Mouse (Mus musculus) c-Kit-negative CD71-positive TER-119-positive erythroid progenitor cells, embryonic 14.5 days (primary cell): ENCODE data around the gene Tagln.

Experiments used
- DNase-seq: peaks from one replicate; pipeline ENCODE4 v3.0.0-alpha.2; 2013; ENCODE audit warnings: low read depth, low spot score

Gene Tagln

GRCm38 (mm10) chr9:45935628-45936210 lies at the start of gene Tagln:
Gene Tagln, minus strand, starts transcription at chr9:45936058.
- DNase-seq = no peak

GRCm38 (mm10) chr9:45985229-45985567 lies 49.3 kb upstream of the Tagln start:
- peak; percentile 40 for DNase-seq

GRCm38 (mm10) chr9:45984409-45985228 lies 48.8 kb upstream of the Tagln start:
- DNase-seq = peak; percentile 83

- DNase-seq = peak; percentile 38
Observed at GRCm38 (mm10) chr9:45983676-45984408, 48.0 kb upstream of the Tagln start.

GRCm38 (mm10) chr9:45981331-45981730 lies 45.5 kb upstream of the Tagln start:
- DNase-seq = no peak

- DNase-seq = no peak
Observed at GRCm38 (mm10) chr9:45980611-45981010, 44.8 kb upstream of the Tagln start.

GRCm38 (mm10) chr9:45979778-45980177 lies 43.9 kb upstream of the Tagln start:
- no peak for DNase-seq

GRCm38 (mm10) chr9:45976884-45977283 lies 41.0 kb upstream of the Tagln start:
- DNase-seq = no peak

- no peak for DNase-seq
Observed at GRCm38 (mm10) chr9:45963577-45963976, 27.7 kb upstream of the Tagln start.

GRCm38 (mm10) chr9:45961855-45962254 lies 26.0 kb upstream of the Tagln start:
- no peak for DNase-seq

GRCm38 (mm10) chr9:45959661-45960060 lies 23.8 kb upstream of the Tagln start:
- no peak for DNase-seq

GRCm38 (mm10) chr9:45958851-45959250 lies 23.0 kb upstream of the Tagln start:
- DNase-seq = no peak

- DNase-seq = no peak
Observed at GRCm38 (mm10) chr9:45958023-45958670, 22.3 kb upstream of the Tagln start.

GRCm38 (mm10) chr9:45955107-45955963 lies 19.5 kb upstream of the Tagln start, which contains the start of gene Sidt2:
Gene Sidt2, minus strand, starts transcription at chr9:45955258.
- DNase-seq = peak; percentile 70

- peak; percentile 37 for DNase-seq
Observed at GRCm38 (mm10) chr9:45954294-45955106, 18.6 kb upstream of the Tagln start.

- DNase-seq = no peak
Observed at GRCm38 (mm10) chr9:45953511-45954293, 17.8 kb upstream of the Tagln start.

GRCm38 (mm10) chr9:45952890-45953289 lies 17.0 kb upstream of the Tagln start:
- no peak for DNase-seq

GRCm38 (mm10) chr9:45952057-45952456 lies 16.2 kb upstream of the Tagln start:
- no peak for DNase-seq

GRCm38 (mm10) chr9:45946872-45947183 lies 11.0 kb upstream of the Tagln start:
- no peak for DNase-seq
